Mouse (Mus musculus): ENCODE measurements around the gene Caln1. TPM values are rescaled to one million over a fixed set of nuclear protein-coding genes. Genes with fewer than 3 reads are reported as not detected.

Caln1 gene
- polyA plus RNA-seq, 1 experiment from 2014 or later, result 0.31 TPM

GRCm38 (mm10) chr5:130707755-130708154 lies 338.5 kb downstream of the Caln1 start:
- Histone ChIP-seq H3K9ac (ENCODE audit: low read length) (no peak overlapping the region), H3K4me3 (ENCODE audit: control insufficient read depth in 1 of 2, insufficient read depth in 1 of 2, low read depth in 1 of 2, low read length in 2 of 2) (no peak overlapping the region), H3K27ac (replicated peaks in 1 of 2; ENCODE audit: control insufficient read depth in 1 of 2, insufficient read depth in 1 of 2, low read depth in 2 of 2, low read length in 2 of 2) (no peak overlapping the region), H3K9me3 (ENCODE audit: control insufficient read depth, low read length) (peaks cover 3% of the 10 kb centered on the region; the same call in 1 of the 2 replicates), H3K4me1 (ENCODE audit: control insufficient read depth in 2 of 2, insufficient read depth in 2 of 2, low read length in 2 of 2) (no peaks in the 10 kb centered on the region), H3K36me3 (ENCODE audit: control insufficient read depth, insufficient read depth, low read length) (no peaks in the 10 kb centered on the region), H3K4me2 (ENCODE audit: low read length) (no peak overlapping the region), H3K27me3 (ENCODE audit: control insufficient read depth, insufficient read depth, low read length) (no peaks in the 10 kb centered on the region)
- ATAC-seq (ENCODE audit: insufficient number of reproducible peaks, insufficient read depth, low FRiP score, low read depth), result no peak
- 74% methylated on average over 3 of the region's 3 CpGs for WGBS

- 56% methylated on average over 4 of the region's 4 CpGs for WGBS
- ATAC-seq (ENCODE audit: insufficient number of reproducible peaks, insufficient read depth, low FRiP score, low read depth), result no peak
- no peaks in the 10 kb centered on the region for H3K27me3 ChIP-seq (ENCODE audit: control insufficient read depth, insufficient read depth, low read length)
- H3K27ac ChIP-seq (replicated peaks in 1 of 2; ENCODE audit: control insufficient read depth in 1 of 2, insufficient read depth in 1 of 2, low read depth in 2 of 2, low read length in 2 of 2), result no peak overlapping the region
- H3K4me1 ChIP-seq (ENCODE audit: control insufficient read depth in 2 of 2, insufficient read depth in 2 of 2, low read length in 2 of 2), result no peaks in the 10 kb centered on the region
- no peak overlapping the region for H3K4me3 ChIP-seq (ENCODE audit: control insufficient read depth in 1 of 2, insufficient read depth in 1 of 2, low read depth in 1 of 2, low read length in 2 of 2)
- no peak overlapping the region for H3K9ac ChIP-seq (ENCODE audit: low read length)
- no peaks in the 10 kb centered on the region for H3K36me3 ChIP-seq (ENCODE audit: control insufficient read depth, insufficient read depth, low read length)
- H3K9me3 ChIP-seq (ENCODE audit: control insufficient read depth, low read length), result peaks cover 3% of the 10 kb centered on the region; the same call in 1 of the 2 replicates
- no peak overlapping the region for H3K4me2 ChIP-seq (ENCODE audit: low read length)
Observed at GRCm38 (mm10) chr5:130708616-130709015, 339.4 kb downstream of the Caln1 start.

- H3K27me3 ChIP-seq (ENCODE audit: control insufficient read depth, insufficient read depth, low read length), result no peaks in the 10 kb centered on the region
- ATAC-seq (ENCODE audit: insufficient number of reproducible peaks, insufficient read depth, low FRiP score, low read depth), result no peak
- WGBS, result 84% methylated on average over 2 of the region's 2 CpGs
- no peak overlapping the region for H3K9ac ChIP-seq (ENCODE audit: low read length)
- H3K4me2 ChIP-seq (ENCODE audit: low read length), result no peak overlapping the region
- H3K4me3 ChIP-seq (ENCODE audit: control insufficient read depth in 1 of 2, insufficient read depth in 1 of 2, low read depth in 1 of 2, low read length in 2 of 2), result no peak overlapping the region
- H3K36me3 ChIP-seq (ENCODE audit: control insufficient read depth, insufficient read depth, low read length), result no peaks in the 10 kb centered on the region
- H3K4me1 ChIP-seq (ENCODE audit: control insufficient read depth in 2 of 2, insufficient read depth in 2 of 2, low read length in 2 of 2), result no peaks in the 10 kb centered on the region
- no peak overlapping the region for H3K27ac ChIP-seq (replicated peaks in 1 of 2; ENCODE audit: control insufficient read depth in 1 of 2, insufficient read depth in 1 of 2, low read depth in 2 of 2, low read length in 2 of 2)
- H3K9me3 ChIP-seq (ENCODE audit: control insufficient read depth, low read length), result peaks cover 3% of the 10 kb centered on the region; the same call in 1 of the 2 replicates
Observed at GRCm38 (mm10) chr5:130711643-130712042, 342.4 kb downstream of the Caln1 start.

- ATAC-seq (ENCODE audit: insufficient number of reproducible peaks, insufficient read depth, low FRiP score, low read depth), result no peak
- Histone ChIP-seq H3K27me3 (ENCODE audit: control insufficient read depth, insufficient read depth, low read length) (no peaks in the 10 kb centered on the region), H3K4me3 (ENCODE audit: control insufficient read depth in 1 of 2, insufficient read depth in 1 of 2, low read depth in 1 of 2, low read length in 2 of 2) (no peak overlapping the region), H3K9me3 (ENCODE audit: control insufficient read depth, low read length) (peaks cover 3% of the 10 kb centered on the region; the same call in 1 of the 2 replicates), H3K9ac (ENCODE audit: low read length) (no peak overlapping the region), H3K4me1 (ENCODE audit: control insufficient read depth in 2 of 2, insufficient read depth in 2 of 2, low read length in 2 of 2) (no peaks in the 10 kb centered on the region), H3K27ac (replicated peaks in 1 of 2; ENCODE audit: control insufficient read depth in 1 of 2, insufficient read depth in 1 of 2, low read depth in 2 of 2, low read length in 2 of 2) (no peak overlapping the region), H3K36me3 (ENCODE audit: control insufficient read depth, insufficient read depth, low read length) (no peaks in the 10 kb centered on the region), H3K4me2 (ENCODE audit: low read length) (no peak overlapping the region)
- 64% methylated on average over 1 of the region's 1 CpGs for WGBS
Observed at GRCm38 (mm10) chr5:130712281-130712680, 343.0 kb downstream of the Caln1 start.

- ATAC-seq (ENCODE audit: insufficient number of reproducible peaks, insufficient read depth, low FRiP score, low read depth), result no peak
- no peaks in the 10 kb centered on the region for H3K36me3 ChIP-seq (ENCODE audit: control insufficient read depth, insufficient read depth, low read length)
- H3K4me2 ChIP-seq (ENCODE audit: low read length), result no peak overlapping the region
- WGBS, result 75% methylated on average over 4 of the region's 4 CpGs
- no peak overlapping the region for H3K4me3 ChIP-seq (ENCODE audit: control insufficient read depth in 1 of 2, insufficient read depth in 1 of 2, low read depth in 1 of 2, low read length in 2 of 2)
- no peaks in the 10 kb centered on the region for H3K4me1 ChIP-seq (ENCODE audit: control insufficient read depth in 2 of 2, insufficient read depth in 2 of 2, low read length in 2 of 2)
- no peak overlapping the region for H3K27ac ChIP-seq (replicated peaks in 1 of 2; ENCODE audit: control insufficient read depth in 1 of 2, insufficient read depth in 1 of 2, low read depth in 2 of 2, low read length in 2 of 2)
- no peak overlapping the region for H3K9ac ChIP-seq (ENCODE audit: low read length)
- 0 out of 2 replicates have a peak, but pooled peaks cover 3% of the 10 kb centered on the region for H3K9me3 ChIP-seq (ENCODE audit: control insufficient read depth, low read length)
- H3K27me3 ChIP-seq (ENCODE audit: control insufficient read depth, insufficient read depth, low read length), result no peaks in the 10 kb centered on the region
Observed at GRCm38 (mm10) chr5:130715181-130715580, 345.9 kb downstream of the Caln1 start.

GRCm38 (mm10) chr5:130718385-130718784 lies 349.1 kb downstream of the Caln1 start:
- no peaks in the 10 kb centered on the region for H3K9me3 ChIP-seq (ENCODE audit: control insufficient read depth, low read length)
- H3K4me3 ChIP-seq (ENCODE audit: control insufficient read depth in 1 of 2, insufficient read depth in 1 of 2, low read depth in 1 of 2, low read length in 2 of 2), result no peak overlapping the region
- no peaks in the 10 kb centered on the region for H3K36me3 ChIP-seq (ENCODE audit: control insufficient read depth, insufficient read depth, low read length)
- H3K4me1 ChIP-seq (ENCODE audit: control insufficient read depth in 2 of 2, insufficient read depth in 2 of 2, low read length in 2 of 2), result no peaks in the 10 kb centered on the region
- no peak for ATAC-seq (ENCODE audit: insufficient number of reproducible peaks, insufficient read depth, low FRiP score, low read depth)
- H3K9ac ChIP-seq (ENCODE audit: low read length), result no peak overlapping the region
- no peak overlapping the region for H3K27ac ChIP-seq (replicated peaks in 1 of 2; ENCODE audit: control insufficient read depth in 1 of 2, insufficient read depth in 1 of 2, low read depth in 2 of 2, low read length in 2 of 2)
- H3K4me2 ChIP-seq (ENCODE audit: low read length), result no peak overlapping the region
- H3K27me3 ChIP-seq (ENCODE audit: control insufficient read depth, insufficient read depth, low read length), result no peaks in the 10 kb centered on the region
- WGBS, result 63% methylated on average over 9 of the region's 9 CpGs

GRCm38 (mm10) chr5:130742171-130742570 lies 372.9 kb downstream of the Caln1 start:
- no peak overlapping the region for H3K4me2 ChIP-seq (ENCODE audit: low read length)
- no peaks in the 10 kb centered on the region for H3K36me3 ChIP-seq (ENCODE audit: control insufficient read depth, insufficient read depth, low read length)
- no peaks in the 10 kb centered on the region for H3K4me1 ChIP-seq (ENCODE audit: control insufficient read depth in 2 of 2, insufficient read depth in 2 of 2, low read length in 2 of 2)
- no peaks in the 10 kb centered on the region for H3K9me3 ChIP-seq (ENCODE audit: control insufficient read depth, low read length)
- ATAC-seq (ENCODE audit: insufficient number of reproducible peaks, insufficient read depth, low FRiP score, low read depth), result no peak
- WGBS, result 85% methylated on average over 13 of the region's 13 CpGs
- no peak overlapping the region for H3K9ac ChIP-seq (ENCODE audit: low read length)
- no peak overlapping the region for H3K27ac ChIP-seq (replicated peaks in 1 of 2; ENCODE audit: control insufficient read depth in 1 of 2, insufficient read depth in 1 of 2, low read depth in 2 of 2, low read length in 2 of 2)
- no peak overlapping the region for H3K4me3 ChIP-seq (ENCODE audit: control insufficient read depth in 1 of 2, insufficient read depth in 1 of 2, low read depth in 1 of 2, low read length in 2 of 2)
- no peaks in the 10 kb centered on the region for H3K27me3 ChIP-seq (ENCODE audit: control insufficient read depth, insufficient read depth, low read length)

GRCm38 (mm10) chr5:130757517-130757916 lies 388.3 kb downstream of the Caln1 start:
- Histone ChIP-seq H3K9ac (ENCODE audit: low read length) (no peak overlapping the region), H3K27ac (replicated peaks in 1 of 2; ENCODE audit: control insufficient read depth in 1 of 2, insufficient read depth in 1 of 2, low read depth in 2 of 2, low read length in 2 of 2) (no peak overlapping the region), H3K36me3 (ENCODE audit: control insufficient read depth, insufficient read depth, low read length) (no peaks in the 10 kb centered on the region), H3K4me1 (ENCODE audit: control insufficient read depth in 2 of 2, insufficient read depth in 2 of 2, low read length in 2 of 2) (no peaks in the 10 kb centered on the region), H3K27me3 (ENCODE audit: control insufficient read depth, insufficient read depth, low read length) (no peaks in the 10 kb centered on the region), H3K9me3 (ENCODE audit: control insufficient read depth, low read length) (0 out of 2 replicates have a peak, but pooled peaks cover 2% of the 10 kb centered on the region), H3K4me3 (ENCODE audit: control insufficient read depth in 1 of 2, insufficient read depth in 1 of 2, low read depth in 1 of 2, low read length in 2 of 2) (no peak overlapping the region), H3K4me2 (ENCODE audit: low read length) (no peak overlapping the region)
- no peak for ATAC-seq (ENCODE audit: insufficient number of reproducible peaks, insufficient read depth, low FRiP score, low read depth)
- 80% methylated on average over 3 of the region's 3 CpGs for WGBS

Data from heart, embryonic 14.5 days (tissue).